Comparison of ENCODE assay signal across 19 mouse cellular contexts in the genomic region with DNA sequence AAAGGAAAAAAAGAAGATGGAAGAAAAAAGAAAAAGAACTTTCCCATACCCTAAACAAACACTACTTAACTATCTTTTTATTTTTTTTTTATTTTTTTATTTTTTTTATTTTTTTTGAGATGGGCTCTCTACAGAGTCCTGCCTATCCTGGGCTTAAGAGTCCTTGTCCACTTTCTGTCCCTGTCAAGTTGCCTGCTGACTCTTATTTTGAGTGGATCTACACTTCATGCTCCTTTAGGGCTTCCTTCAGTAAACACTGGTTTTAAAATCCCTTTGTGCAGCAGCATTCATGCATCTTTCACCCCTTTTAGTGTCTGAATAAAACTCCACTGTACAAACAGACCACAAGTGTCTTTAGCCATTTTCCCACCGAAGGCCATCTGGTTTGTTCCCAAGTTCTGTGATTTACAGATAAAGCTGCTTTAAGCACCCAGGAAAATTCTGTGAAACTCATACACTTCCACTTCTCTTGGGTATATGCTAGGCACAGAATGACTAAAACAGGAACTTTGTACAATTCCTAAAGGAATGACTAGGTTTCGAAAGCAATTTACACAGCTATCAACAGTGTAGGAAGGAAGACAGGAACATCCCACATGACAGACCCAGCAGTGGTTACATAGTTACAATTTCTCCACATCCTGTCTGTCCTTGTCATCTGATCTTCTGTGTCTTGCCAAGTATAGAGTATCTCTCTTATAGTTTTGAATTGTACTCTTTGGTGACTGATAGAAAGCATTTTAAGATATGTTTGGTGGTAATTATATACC.
DNase-seq lines count a peak whose midpoint lies in the region; ATAC-seq lines count a peak whose summit lies in the region.
"Had no signal": no experiment of that assay in that cellular context is flagged by ENCODE, and none has a peak within 500 bp of the region (broad histone marks: within the 10 kb centered on the region; RNA-seq: fewer than 3 reads in every experiment).

No protein-coding gene starts in this region.

- no peak overlapping the region for H3K9ac ChIP-seq in hindbrain, embryonic 12.5 days
- no peak overlapping the region for H3K9ac ChIP-seq in hindbrain, embryonic 14.5 days
- no peak overlapping the region for H3K9ac ChIP-seq in neural tube, embryonic 11.5 days (ENCODE audit: low read length)
- no peak overlapping the region for H3K9ac ChIP-seq in neural tube, embryonic 15.5 days (replicated peaks)
- H3K9ac ChIP-seq in hindbrain, embryonic 15.5 days, result no peak overlapping the region
- H3K9ac ChIP-seq in neural tube, embryonic 14.5 days (replicated peaks; ENCODE audit: low read depth, low read length), result no peak overlapping the region
- no peak overlapping the region for H3K9ac ChIP-seq in liver, embryonic 11.5 days (ENCODE audit: low read depth, low read length)
- H3K9ac ChIP-seq: liver, embryonic 13.5 days; midbrain, embryonic 12.5 days had no signal

- DNase-seq in hindbrain, embryonic 14.5 days (ENCODE audit: low spot score), result no peak
- no peak for DNase-seq in neural tube, embryonic 11.5 days (ENCODE audit: low spot score)
- DNase-seq in liver, embryonic 11.5 days (ENCODE audit: low spot score), result no peak
- no peak for DNase-seq in layer of hippocampus, adult 11-12 months (ENCODE audit: low spot score)
- DNase-seq: adrenal gland, postnatal 36 days; cerebellum, adult 9-11 months; gastrocnemius, postnatal 14 days; kidney, adult 8-10 months; kidney, postnatal 4 days; liver, embryonic 13.5 days; retina, postnatal 1 day had no signal

- no peaks in the 10 kb centered on the region for H3K4me1 ChIP-seq in hindbrain, embryonic 12.5 days
- H3K4me1 ChIP-seq in hindbrain, embryonic 14.5 days (replicated peaks; ENCODE audit: control insufficient read depth, insufficient read depth, low read length), result no peaks in the 10 kb centered on the region
- H3K4me1 ChIP-seq in neural tube, embryonic 11.5 days (ENCODE audit: control insufficient read depth, insufficient read depth, low read length), result no peaks in the 10 kb centered on the region
- no peaks in the 10 kb centered on the region for H3K4me1 ChIP-seq in neural tube, embryonic 15.5 days
- H3K4me1 ChIP-seq in hindbrain, embryonic 15.5 days (replicated peaks), result no peaks in the 10 kb centered on the region
- no peaks in the 10 kb centered on the region for H3K4me1 ChIP-seq in neural tube, embryonic 14.5 days (ENCODE audit: control insufficient read depth, insufficient read depth, low read length)
- no peaks in the 10 kb centered on the region for H3K4me1 ChIP-seq in liver, embryonic 11.5 days (replicated peaks; ENCODE audit: control insufficient read depth, insufficient read depth, low read length)
- H3K4me1 ChIP-seq: limb, embryonic 10.5 days had no signal

- H3K4me3 ChIP-seq in hindbrain, embryonic 12.5 days, result no peak overlapping the region
- no peak overlapping the region for H3K4me3 ChIP-seq in hindbrain, embryonic 14.5 days (replicated peaks; ENCODE audit: low read length)
- H3K4me3 ChIP-seq in neural tube, embryonic 11.5 days (ENCODE audit: low read depth, low read length), result no peak overlapping the region
- no peak overlapping the region for H3K4me3 ChIP-seq in neural tube, embryonic 15.5 days (replicated peaks)
- no peak overlapping the region for H3K4me3 ChIP-seq in hindbrain, embryonic 15.5 days
- H3K4me3 ChIP-seq in neural tube, embryonic 14.5 days (ENCODE audit: low read depth, low read length), result no peak overlapping the region
- no peak overlapping the region for H3K4me3 ChIP-seq in liver, embryonic 11.5 days (ENCODE audit: low read depth, low read length)
- H3K4me3 ChIP-seq: limb, embryonic 10.5 days; liver, embryonic 13.5 days; midbrain, embryonic 12.5 days had no signal

- H3K4me2 ChIP-seq in hindbrain, embryonic 12.5 days (replicated peaks), result no peak overlapping the region
- no peak overlapping the region for H3K4me2 ChIP-seq in hindbrain, embryonic 14.5 days (replicated peaks)
- no peak overlapping the region for H3K4me2 ChIP-seq in neural tube, embryonic 11.5 days (ENCODE audit: low read depth)
- no peak overlapping the region for H3K4me2 ChIP-seq in neural tube, embryonic 15.5 days
- no peak overlapping the region for H3K4me2 ChIP-seq in hindbrain, embryonic 15.5 days
- no peak overlapping the region for H3K4me2 ChIP-seq in neural tube, embryonic 14.5 days (ENCODE audit: low read depth, low read length)
- H3K4me2 ChIP-seq in liver, embryonic 11.5 days, result no peak overlapping the region
- H3K4me2 ChIP-seq: liver, embryonic 13.5 days; midbrain, embryonic 12.5 days had no signal

- no peaks in the 10 kb centered on the region for H3K9me3 ChIP-seq in hindbrain, embryonic 12.5 days (replicated peaks)
- no peaks in the 10 kb centered on the region for H3K9me3 ChIP-seq in hindbrain, embryonic 14.5 days (ENCODE audit: control insufficient read depth, low read length)
- no peaks in the 10 kb centered on the region for H3K9me3 ChIP-seq in neural tube, embryonic 11.5 days (ENCODE audit: control insufficient read depth, low read length)
- H3K9me3 ChIP-seq in neural tube, embryonic 15.5 days (replicated peaks), result no peaks in the 10 kb centered on the region
- H3K9me3 ChIP-seq in hindbrain, embryonic 15.5 days, result no peaks in the 10 kb centered on the region
- no peaks in the 10 kb centered on the region for H3K9me3 ChIP-seq in neural tube, embryonic 14.5 days (ENCODE audit: control insufficient read depth, low read length)
- H3K9me3 ChIP-seq in liver, embryonic 11.5 days (ENCODE audit: control insufficient read depth, low read length), result no peaks in the 10 kb centered on the region
- H3K9me3 ChIP-seq: limb, embryonic 10.5 days; liver, embryonic 13.5 days; midbrain, embryonic 12.5 days had no signal

- H3K27me3 ChIP-seq in hindbrain, embryonic 12.5 days, result no peaks in the 10 kb centered on the region
- H3K27me3 ChIP-seq in hindbrain, embryonic 14.5 days (ENCODE audit: control insufficient read depth, insufficient read depth, low read length), result no peaks in the 10 kb centered on the region
- H3K27me3 ChIP-seq in neural tube, embryonic 11.5 days (ENCODE audit: control insufficient read depth, insufficient read depth, low read length), result no peaks in the 10 kb centered on the region
- no peaks in the 10 kb centered on the region for H3K27me3 ChIP-seq in neural tube, embryonic 15.5 days (replicated peaks)
- no peaks in the 10 kb centered on the region for H3K27me3 ChIP-seq in hindbrain, embryonic 15.5 days
- no peaks in the 10 kb centered on the region for H3K27me3 ChIP-seq in neural tube, embryonic 14.5 days (ENCODE audit: control insufficient read depth, insufficient read depth, low read length)
- no peaks in the 10 kb centered on the region for H3K27me3 ChIP-seq in liver, embryonic 11.5 days (replicated peaks; ENCODE audit: control insufficient read depth, insufficient read depth, low read length)
- H3K27me3 ChIP-seq: liver, embryonic 13.5 days; midbrain, embryonic 12.5 days; Patski had no signal

- no peak overlapping the region; the same call in 1 of the 2 replicates for H3K27ac ChIP-seq in hindbrain, embryonic 12.5 days
- no peak overlapping the region for H3K27ac ChIP-seq in hindbrain, embryonic 14.5 days
- H3K27ac ChIP-seq in neural tube, embryonic 11.5 days (ENCODE audit: low read depth, low read length), result no peak overlapping the region
- no peak overlapping the region for H3K27ac ChIP-seq in neural tube, embryonic 15.5 days (replicated peaks)
- no peak overlapping the region for H3K27ac ChIP-seq in hindbrain, embryonic 15.5 days (replicated peaks)
- no peak overlapping the region for H3K27ac ChIP-seq in neural tube, embryonic 14.5 days (ENCODE audit: low read depth, low read length)
- H3K27ac ChIP-seq in liver, embryonic 11.5 days (ENCODE audit: low read depth, low read length), result no peak overlapping the region
- H3K27ac ChIP-seq: limb, embryonic 10.5 days; liver, embryonic 13.5 days; midbrain, embryonic 12.5 days had no signal

- WGBS in hindbrain, embryonic 12.5 days, result 68% methylated on average over 2 of the region's 2 CpGs
- WGBS in hindbrain, embryonic 14.5 days, result 61% methylated on average over 2 of the region's 2 CpGs
- 68% methylated on average over 2 of the region's 2 CpGs for WGBS in neural tube, embryonic 11.5 days
- WGBS in neural tube, embryonic 15.5 days, result 32% methylated on average over 2 of the region's 2 CpGs
- WGBS in hindbrain, embryonic 15.5 days, result 51% methylated on average over 2 of the region's 2 CpGs
- WGBS in neural tube, embryonic 14.5 days, result 36% methylated on average over 2 of the region's 2 CpGs
- WGBS in liver, embryonic 11.5 days, result 83% methylated on average over 2 of the region's 2 CpGs

- 0 out of 2 replicates have a peak, but pooled peaks have one; percentile 41 for ATAC-seq in hindbrain, embryonic 12.5 days (ENCODE audit: low FRiP score)
- no peak for ATAC-seq in hindbrain, embryonic 14.5 days (ENCODE audit: low FRiP score)
- ATAC-seq in neural tube, embryonic 11.5 days (ENCODE audit: insufficient read depth, low FRiP score, low TSS enrichment), result peak; percentile 70; the same call in 1 of the 2 replicates
- ATAC-seq in neural tube, embryonic 15.5 days (ENCODE audit: low FRiP score), result no peak
- 0 out of 2 replicates have a peak, but pooled peaks have one; percentile 59 for ATAC-seq in hindbrain, embryonic 15.5 days (ENCODE audit: low FRiP score, low read depth)
- ATAC-seq in neural tube, embryonic 14.5 days (ENCODE audit: low read depth), result peak; percentile 41; the same call in 1 of the 2 replicates
- ATAC-seq in liver, embryonic 11.5 days (replicated peaks; ENCODE audit: low FRiP score), result no peak
- ATAC-seq: inflammation-experienced regulatory T-cells, adult 6 months; Patski had no signal

- H3K36me3 ChIP-seq in hindbrain, embryonic 12.5 days, result no peaks in the 10 kb centered on the region
- H3K36me3 ChIP-seq in hindbrain, embryonic 14.5 days (replicated peaks; ENCODE audit: control insufficient read depth, insufficient read depth), result no peaks in the 10 kb centered on the region
- no peaks in the 10 kb centered on the region for H3K36me3 ChIP-seq in neural tube, embryonic 11.5 days (ENCODE audit: control insufficient read depth, insufficient read depth, low read length)
- H3K36me3 ChIP-seq in neural tube, embryonic 15.5 days, result no peaks in the 10 kb centered on the region
- H3K36me3 ChIP-seq in hindbrain, embryonic 15.5 days, result no peaks in the 10 kb centered on the region
- no peaks in the 10 kb centered on the region for H3K36me3 ChIP-seq in neural tube, embryonic 14.5 days (ENCODE audit: control insufficient read depth, insufficient read depth, low read length)
- no peaks in the 10 kb centered on the region for H3K36me3 ChIP-seq in liver, embryonic 11.5 days (ENCODE audit: control insufficient read depth, insufficient read depth, low read length)
- H3K36me3 ChIP-seq: liver, embryonic 13.5 days; midbrain, embryonic 12.5 days had no signal

Comparison
In these comparisons a context has a peak if more than half of its experiments do, and no peak if none do; other contexts are left out.
1. ATAC-seq: peak in hindbrain, embryonic 12.5 days (single experiment), neural tube, embryonic 11.5 days (single experiment), hindbrain, embryonic 15.5 days (single experiment) and neural tube, embryonic 14.5 days (single experiment); none in hindbrain, embryonic 14.5 days (single experiment), neural tube, embryonic 15.5 days (single experiment) and liver, embryonic 11.5 days (single experiment).